Mouse (Mus musculus) embryo, embryonic 10.5 days (tissue): ENCODE measurements around the gene Pmp22.

ENCODE experiments used
- DNase-seq: peaks from one replicate; pipeline ENCODE4 v3.0.0-alpha.2; 2015; ENCODE audit warnings: low spot score

Pmp22 gene

DNA sequence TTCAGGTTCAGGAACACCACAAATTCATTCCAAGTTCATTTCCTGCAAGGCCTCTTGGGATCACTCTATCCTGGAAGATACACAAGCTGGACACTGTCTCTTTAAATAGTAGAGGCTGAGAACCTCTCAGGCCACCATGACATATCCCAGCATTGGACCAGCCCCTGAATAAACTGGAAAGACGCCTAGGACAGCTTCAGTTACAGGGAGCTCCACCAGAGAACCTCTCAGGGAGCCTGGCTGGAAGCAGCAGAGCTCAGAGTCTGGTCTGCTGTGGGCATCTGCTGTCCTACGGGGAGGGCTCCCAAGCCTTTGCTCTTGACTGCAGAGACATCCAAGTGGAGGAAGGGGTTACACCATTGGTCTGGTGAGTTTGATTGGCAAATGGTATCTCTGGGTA lies at the start of gene Pmp22:
TSS of gene Pmp22 (plus strand) at position 199 of the 400 bp plus-strand sequence.
- no peak for DNase-seq

- no peak for DNase-seq
Measured at GRCm38 (mm10) chr11:63084536-63084935, 44.2 kb upstream of the Pmp22 start.

- DNase-seq = no peak
Measured at GRCm38 (mm10) chr11:63088672-63089071, 40.1 kb upstream of the Pmp22 start.

GRCm38 (mm10) chr11:63090210-63090609 lies 38.6 kb upstream of the Pmp22 start:
- peak; percentile 27 for DNase-seq

DNA sequence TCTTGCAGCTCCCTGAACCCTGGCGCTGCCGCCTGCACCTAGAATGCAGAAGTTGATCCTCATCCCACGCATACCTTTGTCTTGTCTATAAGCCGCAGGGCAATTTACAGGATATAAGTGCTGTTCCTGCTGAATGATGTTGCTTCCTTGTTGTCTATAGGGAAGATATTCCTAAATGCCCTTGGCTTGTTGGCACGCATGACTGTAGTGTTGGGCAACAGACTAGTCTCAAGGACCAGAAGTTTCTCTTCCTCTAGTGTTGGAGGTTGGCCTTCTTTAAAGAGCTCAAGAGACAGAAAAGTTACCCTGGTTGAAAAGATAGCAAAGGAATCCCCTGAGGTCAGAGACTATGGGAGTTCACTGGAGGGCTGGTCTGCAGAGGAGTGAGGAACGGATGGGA lies 37.8 kb upstream of the Pmp22 start:
- no peak for DNase-seq

DNA sequence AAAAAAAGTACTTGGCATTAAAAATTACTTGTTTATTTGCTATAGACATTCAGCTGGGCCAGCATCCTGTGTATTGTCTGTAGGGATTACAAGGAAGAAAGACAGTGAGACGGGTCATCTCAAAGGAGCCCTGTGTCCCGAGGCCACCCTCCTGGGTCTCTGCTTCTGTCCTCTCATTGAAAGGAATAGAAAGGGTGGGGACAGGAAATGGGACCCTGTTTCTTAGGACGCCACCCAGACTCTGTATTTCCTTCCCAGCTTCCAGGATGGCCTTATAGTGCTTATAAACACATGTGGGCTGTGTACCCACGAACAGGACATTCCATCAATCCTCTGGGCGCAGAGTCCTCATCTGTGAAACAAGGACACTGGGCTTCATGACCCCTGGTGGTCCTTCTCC lies 36.5 kb upstream of the Pmp22 start:
- no peak for DNase-seq

- no peak for DNase-seq
Measured at GRCm38 (mm10) chr11:63093601-63094000, 35.2 kb upstream of the Pmp22 start.

- DNase-seq = no peak
Measured at GRCm38 (mm10) chr11:63094496-63094895, 34.3 kb upstream of the Pmp22 start.

DNA sequence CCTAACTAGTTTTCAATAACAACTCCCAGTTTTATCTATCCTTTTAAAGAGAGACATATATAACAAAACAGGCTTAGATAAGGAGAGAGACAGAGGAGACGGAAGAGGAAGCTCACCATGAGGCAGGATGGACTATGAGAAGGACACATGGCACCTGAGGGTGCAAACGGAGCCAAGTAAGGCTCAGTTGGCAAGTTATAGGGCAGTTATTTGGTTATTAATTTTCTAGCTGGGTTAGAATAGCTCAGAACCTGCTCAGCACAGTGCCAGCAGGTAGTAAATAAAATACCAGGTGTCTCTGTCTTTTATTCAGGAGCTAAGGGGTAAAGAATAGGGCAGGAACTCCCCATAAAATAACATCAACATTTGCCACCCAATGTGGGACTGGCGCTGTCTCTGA lies 30.8 kb upstream of the Pmp22 start:
- DNase-seq = no peak

GRCm38 (mm10) chr11:63099390-63099789 lies 29.4 kb upstream of the Pmp22 start:
- no peak for DNase-seq

DNA sequence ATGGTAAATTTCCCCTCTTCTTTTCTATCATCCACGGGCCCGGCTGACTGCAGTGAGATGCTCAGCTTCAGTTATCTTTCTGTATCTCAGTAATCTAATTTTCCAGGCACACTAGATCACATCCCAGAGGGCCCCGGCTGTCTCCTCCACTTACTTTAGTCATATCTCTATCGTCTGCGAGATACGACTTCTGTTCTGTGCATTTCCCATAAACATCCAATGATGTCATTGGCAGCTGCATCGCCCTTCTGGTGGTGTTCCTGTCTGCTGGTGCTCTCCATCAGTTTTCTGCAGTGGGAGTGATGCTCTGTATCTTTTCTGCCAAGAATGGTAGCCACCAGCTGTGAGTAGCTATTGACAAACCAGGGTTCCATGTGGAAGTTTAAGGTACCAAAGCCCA lies 25.5 kb upstream of the Pmp22 start:
- no peak for DNase-seq

GRCm38 (mm10) chr11:63104026-63104425 lies 24.8 kb upstream of the Pmp22 start:
- DNase-seq = no peak

- no peak for DNase-seq
Measured at GRCm38 (mm10) chr11:63109230-63109775, 19.5 kb upstream of the Pmp22 start.

- DNase-seq = no peak
Measured at GRCm38 (mm10) chr11:63110329-63110728, 18.5 kb upstream of the Pmp22 start.

- DNase-seq = no peak
Measured at GRCm38 (mm10) chr11:63114807-63115641, 13.8 kb upstream of the Pmp22 start.

DNA sequence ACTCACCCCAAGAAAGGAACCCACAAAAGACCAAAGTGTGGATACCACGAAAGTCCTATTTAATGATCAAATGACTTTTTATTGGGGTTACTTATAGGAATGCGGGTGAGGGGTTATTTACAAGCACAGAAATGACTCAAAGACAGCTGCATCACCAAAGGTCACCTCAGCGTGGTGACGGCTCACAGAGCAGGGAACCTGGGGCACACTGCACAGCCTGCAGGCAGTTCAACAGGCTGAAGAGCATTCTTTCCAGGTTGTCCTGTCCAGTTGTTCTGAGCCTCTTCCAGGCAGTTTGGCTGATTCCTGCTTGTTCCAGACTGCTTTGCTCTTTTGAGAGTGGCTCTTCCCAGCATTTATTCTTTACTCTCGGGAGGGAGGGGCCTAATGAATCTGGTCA lies 12.1 kb upstream of the Pmp22 start:
- DNase-seq = no peak

- DNase-seq = no peak
Measured at GRCm38 (mm10) chr11:63117266-63117665, 11.5 kb upstream of the Pmp22 start.

- no peak for DNase-seq
Measured at GRCm38 (mm10) chr11:63119791-63120190, 9.0 kb upstream of the Pmp22 start.

DNA sequence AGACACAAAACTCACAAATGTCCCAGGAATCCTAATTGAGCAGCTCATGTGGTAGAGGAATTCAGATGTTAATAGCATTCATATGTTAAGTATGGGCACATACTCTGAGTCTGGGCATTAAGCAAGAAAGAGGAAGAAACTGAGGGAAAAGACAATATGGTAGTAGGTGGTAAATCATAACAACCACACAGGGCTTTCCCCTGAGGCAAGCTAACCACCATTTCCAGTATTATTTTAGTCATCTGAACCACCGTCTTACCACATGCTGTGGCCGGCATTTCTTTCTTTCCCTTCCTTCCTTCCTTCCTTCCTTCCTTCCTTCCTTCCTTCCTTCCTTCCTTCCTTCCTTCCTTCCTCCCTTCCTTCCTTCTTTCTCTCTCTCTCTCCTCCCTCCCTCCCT lies 6.5 kb upstream of the Pmp22 start:
- no peak for DNase-seq

- no peak for DNase-seq
Measured at GRCm38 (mm10) chr11:63122776-63123350, 5.9 kb upstream of the Pmp22 start.

DNA sequence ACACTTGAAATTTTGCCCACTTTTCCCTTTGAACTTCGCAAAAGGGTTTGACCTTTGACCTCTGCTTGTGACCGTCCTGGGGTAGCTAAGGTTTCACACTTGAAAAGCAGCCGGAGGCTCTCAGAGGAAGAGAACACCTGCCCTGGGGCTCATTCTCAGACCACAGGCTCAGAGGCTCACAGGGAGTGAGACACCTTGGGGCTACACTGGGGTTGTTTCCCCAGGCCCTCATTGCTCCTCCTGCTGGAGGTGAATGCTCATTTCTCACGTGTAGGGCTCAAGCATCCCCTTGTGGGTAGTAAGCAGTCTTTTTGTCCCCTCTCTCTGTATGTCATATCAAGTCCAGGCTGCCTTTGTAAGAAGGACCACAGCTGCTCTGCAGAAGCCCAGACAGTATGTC lies 4.5 kb upstream of the Pmp22 start:
- DNase-seq = peak; percentile 66

GRCm38 (mm10) chr11:63125832-63126456 lies 2.8 kb upstream of the Pmp22 start:
- no peak for DNase-seq

GRCm38 (mm10) chr11:63126976-63127375 lies 1.8 kb upstream of the Pmp22 start:
- no peak for DNase-seq
